Mouse (Mus musculus) lung, postnatal 4 days (tissue): Measurements from ENCODE around the gene Gm49342.

Experiments used
- DNase-seq, 2 experiments: peaks; one replicate each; pipeline ENCODE4 v3.0.0; 2021

Gene Gm49342

DNA sequence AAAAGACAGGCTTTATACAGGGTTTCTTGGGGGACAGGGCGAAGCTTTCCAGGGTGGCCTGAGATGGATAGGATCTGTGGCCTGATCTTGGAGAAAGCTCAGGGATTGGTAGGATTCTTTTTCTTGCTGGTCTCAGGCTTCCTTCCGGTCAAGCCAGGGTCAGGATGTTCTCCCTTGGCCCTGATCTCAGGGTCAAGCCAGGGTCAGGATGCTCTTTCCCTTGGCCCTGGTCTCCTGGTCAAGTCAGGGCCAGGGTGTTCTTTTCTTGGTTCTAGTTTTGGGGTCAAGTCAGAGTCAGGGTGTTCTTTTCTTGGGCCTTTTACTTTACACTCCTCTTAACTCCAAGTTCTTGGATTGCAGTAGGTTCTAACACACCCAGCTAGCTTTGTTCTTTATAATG lies 43.4 kb downstream of the Gm49342 start:
- no peak for DNase-seq

DNA sequence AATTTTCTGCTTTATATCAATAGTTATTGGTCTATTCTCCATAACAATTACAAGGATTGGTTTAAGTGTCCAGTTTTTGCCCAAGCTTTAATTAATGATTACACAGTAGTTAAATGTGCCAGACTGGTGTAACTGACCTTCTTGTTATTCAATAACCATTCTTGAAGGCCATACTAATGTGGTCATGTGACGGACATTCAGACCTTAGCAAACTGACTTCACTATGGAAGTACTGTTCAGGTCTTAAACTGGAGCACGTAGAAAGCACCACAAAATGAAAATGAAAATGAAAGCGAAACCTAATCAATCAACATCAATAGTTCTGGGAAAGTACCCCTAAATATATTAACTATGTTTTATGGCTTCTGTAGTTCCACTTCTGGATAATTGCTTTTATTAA lies 46.7 kb downstream of the Gm49342 start:
- no peak for DNase-seq

DNA sequence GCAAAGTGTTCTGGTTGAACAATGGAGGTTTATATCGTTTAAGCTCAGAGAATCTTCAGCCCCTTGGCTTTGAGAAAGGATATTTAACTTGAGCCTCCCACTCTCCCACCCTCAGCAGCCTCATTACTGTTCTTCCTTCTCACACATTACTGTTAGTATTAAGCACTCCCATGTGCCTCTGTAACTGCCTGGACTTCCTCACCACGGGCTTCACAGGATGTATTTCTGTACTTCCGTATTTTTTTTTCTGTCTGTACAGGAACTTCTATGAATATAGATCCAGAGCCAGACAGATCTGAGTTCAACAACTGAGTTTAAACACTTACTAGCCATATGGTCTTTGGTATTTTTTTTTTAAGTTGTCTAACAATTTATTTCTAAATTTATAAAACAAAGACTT lies 52.8 kb downstream of the Gm49342 start:
- no peak for DNase-seq

DNA sequence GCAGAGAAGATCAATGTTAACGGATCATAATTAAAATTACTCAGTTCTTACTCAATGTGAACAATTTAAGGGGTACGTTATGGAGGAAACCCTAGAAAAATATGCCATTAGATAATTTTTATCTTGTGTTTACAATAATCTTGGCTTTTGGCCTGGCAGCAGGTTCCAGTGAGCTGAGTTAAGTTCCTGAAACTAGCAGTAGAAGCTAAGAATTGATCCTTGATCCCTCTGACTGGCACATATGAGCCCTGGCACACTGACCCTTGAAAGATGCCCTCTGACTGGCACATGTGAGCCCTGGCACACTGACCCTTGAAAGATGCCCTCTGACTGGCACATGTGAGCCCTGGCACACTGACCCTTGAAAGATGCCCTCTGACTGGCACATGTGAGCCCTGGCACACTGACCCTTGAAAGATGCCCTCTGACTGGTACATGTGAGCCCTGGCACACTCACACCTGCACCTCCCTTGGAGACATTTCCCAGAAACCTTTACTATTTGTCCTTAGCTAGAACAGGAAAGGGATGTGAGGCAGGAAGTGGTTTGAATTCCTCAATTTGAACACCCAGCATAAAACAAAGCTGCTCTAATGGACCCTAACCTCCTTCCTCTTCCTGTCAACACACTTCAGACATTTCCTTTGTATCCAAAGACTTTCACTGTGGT lies 53.8 kb downstream of the Gm49342 start:
- no peak for DNase-seq

DNA sequence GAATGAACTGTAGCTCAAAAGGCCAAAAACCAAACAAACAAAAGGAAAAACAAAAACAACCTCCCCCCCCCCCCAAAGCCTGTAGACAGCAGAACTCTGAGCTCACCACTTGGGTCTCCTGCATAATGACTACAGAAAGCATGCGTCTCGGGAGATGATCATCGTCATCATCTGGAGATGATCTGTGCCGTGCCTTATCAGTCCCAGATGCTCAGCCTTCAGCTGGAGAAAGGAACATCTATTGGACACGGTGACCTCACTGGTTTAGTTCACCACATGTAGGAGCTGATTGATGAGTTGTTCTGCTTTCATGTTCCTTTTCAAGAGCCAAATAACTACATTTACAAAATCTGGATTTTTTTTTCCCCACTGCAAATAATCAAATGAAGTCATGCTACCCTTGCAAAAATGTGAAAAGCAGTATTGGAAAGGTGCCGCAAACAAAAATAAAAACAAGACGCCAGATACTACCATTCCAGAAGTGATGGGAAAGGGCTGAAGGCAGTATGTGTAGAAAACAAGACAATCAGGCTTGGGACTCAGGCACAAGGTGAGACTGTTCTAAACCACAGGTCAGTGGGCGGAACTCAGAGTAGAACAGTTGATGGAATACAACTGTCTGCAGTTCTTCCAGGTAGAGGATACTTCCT lies 63.0 kb downstream of the Gm49342 start, which contains the start of gene Rnase10:
Rnase10 (plus strand) TSS at position 600 of the 650 bp plus-strand sequence.
- DNase-seq: no peak

DNA sequence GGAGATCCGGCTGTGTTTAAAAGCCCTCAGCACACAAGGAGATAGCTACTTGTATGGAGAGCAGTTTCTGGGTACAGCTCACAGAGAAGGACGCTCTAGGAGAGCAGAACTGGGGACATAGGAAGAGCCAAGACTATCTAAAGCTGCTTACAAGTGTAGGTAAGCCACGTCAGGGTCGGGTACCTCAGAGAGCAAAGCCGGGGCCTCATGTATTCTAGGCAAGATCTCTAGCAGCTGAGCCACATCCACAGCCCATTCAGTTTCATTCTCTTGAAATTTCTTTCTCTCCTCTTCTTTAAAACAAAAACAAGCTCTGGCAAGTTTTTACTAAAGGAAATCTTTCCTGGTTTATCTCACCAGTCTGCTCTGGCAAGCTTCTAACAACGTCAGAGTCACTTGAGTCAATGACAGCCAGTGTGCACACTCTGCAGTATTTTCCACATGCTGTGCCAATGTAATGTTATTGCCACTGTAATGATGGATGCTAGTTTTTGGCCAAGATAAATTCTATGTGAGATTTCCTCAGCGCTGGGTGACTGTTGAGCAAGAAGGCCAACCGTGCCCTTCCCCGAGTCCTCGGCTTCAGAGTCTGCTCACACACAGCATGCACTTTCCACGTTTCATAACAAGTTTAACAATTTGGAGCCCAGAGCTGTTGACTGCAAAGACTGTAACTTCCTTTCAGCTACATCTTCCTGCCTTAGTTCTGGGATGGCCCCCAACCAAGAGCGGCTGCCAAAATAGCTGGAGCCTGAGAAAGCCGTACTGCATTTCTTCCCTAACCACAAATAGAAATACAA lies 63.8 kb downstream of the Gm49342 start:
- peak; percentile 72 to 89 for DNase-seq

DNA sequence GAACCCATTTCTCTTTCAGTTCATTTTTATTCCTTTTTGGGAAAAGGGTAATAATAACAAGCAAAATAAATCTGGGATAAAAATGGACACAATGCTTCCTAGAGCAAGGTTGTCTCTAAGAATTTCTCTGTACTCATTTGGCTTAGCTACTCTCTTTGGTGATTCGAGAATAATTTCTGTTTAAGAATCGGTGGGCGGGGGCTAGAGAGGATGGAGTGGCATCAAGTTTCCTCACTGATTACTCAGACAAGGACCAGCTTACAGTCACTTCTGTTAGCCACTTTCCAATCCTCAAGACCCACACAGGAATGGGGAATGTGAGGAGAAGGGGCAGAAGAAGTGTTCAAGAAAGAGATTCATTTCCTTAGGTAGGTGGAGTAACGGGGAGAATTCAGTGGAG lies 64.5 kb downstream of the Gm49342 start:
- no peak for DNase-seq

DNA sequence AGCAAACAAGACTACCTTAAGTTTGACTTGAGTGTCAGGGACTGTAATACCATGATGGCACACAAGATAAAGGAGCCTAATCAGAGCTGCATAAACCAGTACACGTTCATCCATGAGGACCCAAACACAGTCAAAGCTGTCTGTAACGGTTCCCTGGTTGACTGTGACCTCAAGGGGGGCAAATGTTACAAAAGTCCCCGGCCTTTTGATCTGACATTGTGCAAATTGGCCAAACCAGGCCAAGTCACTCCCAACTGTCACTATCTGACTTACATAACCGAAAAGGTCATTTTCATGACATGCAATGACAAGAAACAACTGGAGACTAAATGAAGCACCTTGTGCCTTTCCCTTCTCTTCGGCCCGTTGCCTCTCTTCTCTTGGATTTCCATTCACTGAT lies 65.3 kb downstream of the Gm49342 start:
- DNase-seq: peak in 1 of 2 experiments; percentile 46
